Mouse (Mus musculus) lung, postnatal 14 days (tissue): ENCODE results near the gene Rasgef1c.

Experiments used
- DNase-seq: peaks from one replicate; pipeline ENCODE4 v3.0.0; 2021

The Rasgef1c gene

DNA sequence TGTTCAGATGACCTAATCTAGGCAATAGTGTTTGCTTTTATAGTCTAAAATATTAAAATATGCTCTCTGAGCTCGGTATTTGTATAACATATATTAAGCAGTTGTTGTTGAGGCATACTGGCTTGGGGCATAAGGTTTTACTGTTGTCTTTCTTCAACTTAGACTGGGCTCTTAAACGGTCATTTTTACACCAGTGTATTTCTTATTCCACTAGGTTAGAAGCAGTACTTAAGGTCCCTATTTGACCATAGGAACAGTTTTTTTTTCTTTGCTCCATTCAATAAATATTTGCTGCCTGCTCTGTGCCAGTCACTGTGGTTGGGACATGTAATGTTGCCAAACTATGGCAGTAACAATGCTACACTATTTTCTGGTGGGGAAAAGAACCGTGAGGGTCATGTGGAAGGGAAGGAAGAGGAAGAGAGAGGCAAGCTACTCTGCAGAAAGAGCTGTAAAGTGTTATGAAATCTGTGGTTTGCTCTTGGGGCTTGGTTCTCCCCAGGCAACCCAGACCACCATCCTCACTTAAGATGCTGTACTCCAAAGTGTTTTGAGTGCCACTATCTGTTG lies 125.0 kb downstream of the Rasgef1c start:
- DNase-seq, result no peak

DNA sequence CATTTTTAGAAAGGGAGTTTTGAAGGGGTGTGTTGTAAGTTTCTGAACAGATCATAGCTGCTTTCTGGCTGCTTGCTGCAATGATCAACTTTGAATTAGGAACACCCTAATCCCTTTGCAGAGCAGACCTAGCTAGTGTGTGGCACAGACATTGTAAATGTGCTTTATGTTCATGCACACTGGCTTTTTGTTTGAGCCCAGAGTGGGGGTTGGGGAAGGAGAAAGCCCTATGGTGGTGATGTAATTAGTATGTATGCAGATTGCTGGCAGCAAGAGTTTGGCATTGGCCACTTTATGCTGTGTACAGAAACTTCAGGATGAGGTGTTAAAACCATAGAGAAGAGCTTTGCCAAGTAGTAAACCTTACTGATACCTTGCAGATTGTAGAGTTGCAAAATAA lies 126.8 kb downstream of the Rasgef1c start:
- DNase-seq, result no peak
